Mouse (Mus musculus): ENCODE measurements around the gene Pds5b. TPM values are rescaled to one million over a fixed set of nuclear protein-coding genes. Genes with fewer than 3 reads are reported as not detected.
"Not testable (repeated sequence)": the region's sequence is repeated elsewhere in the genome, so short reads cannot be mapped to it uniquely, and the experiment has no call there.

Gene Pds5b
- polyA plus RNA-seq, 1 experiment, result 18.7 TPM

- 85% methylated on average over 4 of the region's 4 CpGs for WGBS
- Histone ChIP-seq H3K4me3 (ENCODE audit: control insufficient read depth, insufficient read depth, low read length) (no peak overlapping the region), H3K36me3 (ENCODE audit: control insufficient read depth, insufficient read depth, low read length) (no peaks in the 10 kb centered on the region), H3K4me1 (replicated peaks; ENCODE audit: control insufficient read depth, insufficient read depth, low read length) (peaks cover 2% of the 10 kb centered on the region), H3K27ac (ENCODE audit: control insufficient read depth, insufficient read depth, low read length) (no peak overlapping the region), H3K27me3 (ENCODE audit: control insufficient read depth, insufficient read depth, low read length) (no peaks in the 10 kb centered on the region)
- TF ChIP-seq POLR2A (IDR thresholded peaks at IDR 0.05; ENCODE audit: control insufficient read depth, extremely low read depth, insufficient read depth, low read length, poor library complexity), result no peak
- TF ChIP-seq CTCF (IDR thresholded peaks at IDR 0.05; ENCODE audit: borderline replicate concordance, control insufficient read depth, extremely low read depth, insufficient read depth, low read length, poor library complexity), result no peak
- no peak for DNase-seq
Observed at GRCm38 (mm10) chr5:150668731-150669130, 4.8 kb upstream of the Pds5b start.

DNA sequence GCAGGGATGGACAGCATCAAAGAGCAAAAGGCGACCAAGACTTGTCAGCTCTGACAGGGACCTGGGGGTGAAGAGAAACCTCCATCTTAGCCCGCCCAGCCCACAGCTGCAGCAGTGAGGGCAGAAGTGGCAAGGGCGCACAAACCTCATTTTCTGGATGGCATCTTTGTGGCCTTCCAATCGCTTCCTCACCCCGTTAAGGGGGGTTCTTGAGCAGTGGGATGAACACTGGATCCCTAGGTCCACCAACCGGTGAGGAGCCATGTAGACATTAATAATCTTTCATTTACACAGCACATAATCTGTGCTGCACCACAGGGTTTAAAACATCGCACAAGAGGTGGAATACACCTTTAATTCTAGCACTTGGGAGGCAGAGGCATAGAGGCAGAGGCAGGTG, 1.2 kb upstream of the Pds5b start:
- H3K4me3 ChIP-seq (ENCODE audit: control insufficient read depth, insufficient read depth, low read length), result no peak overlapping the region
- TF ChIP-seq POLR2A (IDR thresholded peaks at IDR 0.05; ENCODE audit: control insufficient read depth, extremely low read depth, insufficient read depth, low read length, poor library complexity) (no peak), CTCF (IDR thresholded peaks at IDR 0.05; ENCODE audit: borderline replicate concordance, control insufficient read depth, extremely low read depth, insufficient read depth, low read length, poor library complexity) (no peak)
- H3K4me1 ChIP-seq (replicated peaks; ENCODE audit: control insufficient read depth, insufficient read depth, low read length), result no peaks in the 10 kb centered on the region
- no peak overlapping the region for H3K27ac ChIP-seq (ENCODE audit: control insufficient read depth, insufficient read depth, low read length)
- H3K27me3 ChIP-seq (ENCODE audit: control insufficient read depth, insufficient read depth, low read length), result no peaks in the 10 kb centered on the region
- H3K36me3 ChIP-seq (ENCODE audit: control insufficient read depth, insufficient read depth, low read length), result no peaks in the 10 kb centered on the region
- no peak for DNase-seq
- 88% methylated on average over 7 of the region's 7 CpGs for WGBS

DNA sequence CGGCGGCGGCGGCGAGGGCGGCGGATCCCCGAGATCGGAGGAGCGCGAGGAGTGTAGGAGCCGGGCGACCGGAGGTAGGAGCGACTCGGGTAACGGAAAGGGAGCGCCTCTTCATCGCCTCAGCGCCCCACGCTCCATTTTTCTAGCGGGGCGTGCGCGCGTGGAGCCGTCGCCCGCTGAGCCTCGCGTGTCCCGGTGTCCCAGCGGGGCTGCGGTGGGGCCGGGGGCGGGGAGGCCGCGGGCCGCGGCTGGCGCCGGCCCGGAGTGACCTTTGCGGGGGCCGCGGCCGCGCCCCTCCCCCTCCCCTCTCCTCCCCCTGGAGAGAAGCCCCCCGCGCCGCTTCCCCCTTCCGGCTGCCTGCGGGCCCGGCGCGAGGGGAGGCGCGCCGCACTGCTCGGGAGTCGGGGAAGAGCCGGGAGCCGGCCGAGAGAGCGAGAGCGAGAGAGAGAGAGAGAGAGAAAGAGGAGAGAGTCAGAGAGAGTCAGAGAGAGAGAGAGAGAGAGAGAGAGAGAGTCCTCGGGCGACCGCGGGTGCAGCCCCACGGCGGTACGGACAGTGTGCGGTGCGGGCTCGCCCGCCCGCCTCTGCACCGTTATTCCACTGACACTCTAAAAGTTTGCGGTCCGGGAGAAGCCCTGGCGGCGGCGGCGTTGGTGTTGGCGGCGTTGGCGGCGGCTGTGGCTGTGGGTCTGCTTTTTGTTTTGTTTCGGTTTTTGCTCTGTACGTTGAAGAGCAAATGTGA, 512 bp downstream of the Pds5b start:
- under 1% methylated on average over 82 of the region's 91 CpGs for WGBS
- H3K27ac ChIP-seq (ENCODE audit: control insufficient read depth, insufficient read depth, low read length), result peak overlapping the region; percentile 25; the same call in 1 of the 2 replicates
- TF ChIP-seq CTCF (IDR thresholded peaks at IDR 0.05; ENCODE audit: borderline replicate concordance, control insufficient read depth, extremely low read depth, insufficient read depth, low read length, poor library complexity) (peak; percentile 34; the same call in 1 of the 2 replicates), POLR2A (IDR thresholded peaks at IDR 0.05; ENCODE audit: control insufficient read depth, extremely low read depth, insufficient read depth, low read length, poor library complexity) (peak; percentile 18; the same call in 1 of the 2 replicates)
- peak overlapping the region; percentile 97 for H3K4me3 ChIP-seq (ENCODE audit: control insufficient read depth, insufficient read depth, low read length)
- DNase-seq, result peak; percentile 56
- 0 out of 2 replicates have a peak, but pooled peaks cover 2% of the 10 kb centered on the region for H3K4me1 ChIP-seq (replicated peaks; ENCODE audit: control insufficient read depth, insufficient read depth, low read length)
- no peaks in the 10 kb centered on the region for H3K36me3 ChIP-seq (ENCODE audit: control insufficient read depth, insufficient read depth, low read length)
- H3K27me3 ChIP-seq (ENCODE audit: control insufficient read depth, insufficient read depth, low read length), result no peaks in the 10 kb centered on the region

DNA sequence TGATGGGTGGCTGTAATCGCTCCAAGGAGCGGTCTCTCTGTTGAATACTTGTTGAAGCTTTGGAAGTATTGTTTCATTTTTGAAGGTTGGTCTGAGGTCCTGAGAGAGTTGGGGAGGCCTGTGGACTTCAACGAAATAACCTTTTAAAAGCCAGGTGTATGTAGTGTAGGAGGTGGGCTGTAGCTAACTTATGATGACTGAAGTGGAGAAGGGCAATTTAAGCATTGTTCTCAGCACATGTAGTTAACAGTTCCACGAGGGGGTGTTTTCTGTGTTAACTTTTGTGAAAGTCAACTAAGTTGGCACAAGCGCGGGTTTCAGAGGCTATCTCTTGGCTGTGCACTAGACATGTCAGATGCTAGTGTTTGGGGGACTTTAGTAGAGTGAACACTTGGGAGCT, 1.3 kb downstream of the Pds5b start:
- no peak overlapping the region for H3K4me3 ChIP-seq (ENCODE audit: control insufficient read depth, insufficient read depth, low read length)

GRCm38 (mm10) chr5:150682862-150683261, 9.3 kb downstream of the Pds5b start:
- H3K27ac ChIP-seq (ENCODE audit: control insufficient read depth, insufficient read depth, low read length); H3K4me1 ChIP-seq (replicated peaks; ENCODE audit: control insufficient read depth, insufficient read depth, low read length); H3K36me3 ChIP-seq (ENCODE audit: control insufficient read depth, insufficient read depth, low read length); DNase-seq; H3K27me3 ChIP-seq (ENCODE audit: control insufficient read depth, insufficient read depth, low read length); H3K4me3 ChIP-seq (ENCODE audit: control insufficient read depth, insufficient read depth, low read length): not testable (repeated sequence)
- 97% methylated on average over 6 of the region's 6 CpGs for WGBS

More for the DNA sequence above, 1.3 kb downstream of the Pds5b start:
- TF ChIP-seq POLR2A (IDR thresholded peaks at IDR 0.05; ENCODE audit: control insufficient read depth, extremely low read depth, insufficient read depth, low read length, poor library complexity), result no peak
- TF ChIP-seq CTCF (IDR thresholded peaks at IDR 0.05; ENCODE audit: borderline replicate concordance, control insufficient read depth, extremely low read depth, insufficient read depth, low read length, poor library complexity), result no peak
- WGBS, result 43% methylated on average over 6 of the region's 6 CpGs
- Histone ChIP-seq H3K27ac (ENCODE audit: control insufficient read depth, insufficient read depth, low read length) (no peak overlapping the region), H3K27me3 (ENCODE audit: control insufficient read depth, insufficient read depth, low read length) (no peaks in the 10 kb centered on the region), H3K4me1 (replicated peaks; ENCODE audit: control insufficient read depth, insufficient read depth, low read length) (peaks cover 5% of the 10 kb centered on the region; the same call in 1 of the 2 replicates), H3K36me3 (ENCODE audit: control insufficient read depth, insufficient read depth, low read length) (no peaks in the 10 kb centered on the region)
- DNase-seq, result no peak

DNA sequence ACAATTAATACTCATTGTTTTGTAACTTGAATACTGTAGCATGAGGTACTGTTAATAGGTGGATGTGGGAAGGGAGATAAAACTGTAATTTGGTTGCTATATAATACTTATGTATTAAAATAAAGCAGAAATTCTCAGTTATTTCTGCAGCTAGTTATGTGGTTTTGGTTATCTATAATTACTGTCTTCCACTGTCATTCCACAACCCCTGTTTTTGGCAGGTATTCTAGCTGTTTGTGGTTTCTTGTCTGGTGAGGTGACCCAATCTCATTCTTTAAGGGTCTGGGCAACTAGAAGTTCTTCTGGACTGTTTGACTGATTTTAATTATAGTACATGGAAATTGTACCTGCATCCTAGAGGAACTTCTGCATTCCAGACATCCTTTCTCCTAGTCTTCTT, 17.1 kb downstream of the Pds5b start:
- H3K27ac ChIP-seq (ENCODE audit: control insufficient read depth, insufficient read depth, low read length), result no peak overlapping the region
- H3K4me3 ChIP-seq (ENCODE audit: control insufficient read depth, insufficient read depth, low read length), result no peak overlapping the region
- DNase-seq, result no peak
- TF ChIP-seq POLR2A (IDR thresholded peaks at IDR 0.05; ENCODE audit: control insufficient read depth, extremely low read depth, insufficient read depth, low read length, poor library complexity) (no peak), CTCF (IDR thresholded peaks at IDR 0.05; ENCODE audit: borderline replicate concordance, control insufficient read depth, extremely low read depth, insufficient read depth, low read length, poor library complexity) (no peak)
- no peaks in the 10 kb centered on the region for H3K36me3 ChIP-seq (ENCODE audit: control insufficient read depth, insufficient read depth, low read length)
- no peaks in the 10 kb centered on the region; the same call in 1 of the 2 replicates for H3K4me1 ChIP-seq (replicated peaks; ENCODE audit: control insufficient read depth, insufficient read depth, low read length)
- H3K27me3 ChIP-seq (ENCODE audit: control insufficient read depth, insufficient read depth, low read length), result no peaks in the 10 kb centered on the region

GRCm38 (mm10) chr5:150693277-150693676, 19.7 kb downstream of the Pds5b start:
- 96% methylated on average over 2 of the region's 2 CpGs for WGBS
- no peak for TF ChIP-seq POLR2A (IDR thresholded peaks at IDR 0.05; ENCODE audit: control insufficient read depth, extremely low read depth, insufficient read depth, low read length, poor library complexity)
- no peak for TF ChIP-seq CTCF (IDR thresholded peaks at IDR 0.05; ENCODE audit: borderline replicate concordance, control insufficient read depth, extremely low read depth, insufficient read depth, low read length, poor library complexity)
- no peaks in the 10 kb centered on the region for H3K27me3 ChIP-seq (ENCODE audit: control insufficient read depth, insufficient read depth, low read length)
- H3K27ac ChIP-seq (ENCODE audit: control insufficient read depth, insufficient read depth, low read length), result no peak overlapping the region
- H3K4me3 ChIP-seq (ENCODE audit: control insufficient read depth, insufficient read depth, low read length), result no peak overlapping the region
- DNase-seq, result no peak
- H3K4me1 ChIP-seq (replicated peaks; ENCODE audit: control insufficient read depth, insufficient read depth, low read length), result no peaks in the 10 kb centered on the region
- H3K36me3 ChIP-seq (ENCODE audit: control insufficient read depth, insufficient read depth, low read length), result no peaks in the 10 kb centered on the region
